Mouse (Mus musculus) ES-E14 (cell line): Measurements from ENCODE around the gene Uhrf1bp1l. TPM values are rescaled to one million over a fixed set of nuclear protein-coding genes. Genes with fewer than 3 reads are reported as not detected.

Source experiments
- DNase-seq: peaks from one replicate; pipeline ENCODE4 v3.0.0-alpha.2; 2013; ENCODE audit warnings: low read depth, low spot score
- H3K27ac ChIP-seq: 2 replicates; pipeline ENCODE4 v1.5.1; 2012; ENCODE audit warnings: low read depth, mild to moderate bottlenecking, low read length, moderate library complexity, mixed read lengths; ENCODE audit not compliant: poor library complexity, insufficient read depth, severe bottlenecking
- H3K36me3 ChIP-seq: 2 replicates; pipeline ENCODE4 v1.6.1; 2012; ENCODE audit warnings: mild to moderate bottlenecking, low read length, moderate library complexity, mixed read lengths; ENCODE audit not compliant: control insufficient read depth, poor library complexity, insufficient read depth, severe bottlenecking
- H3K4me1 ChIP-seq, 2 experiments: fragments of 150-350 bp in 1 of 2; sonication (generic) in 1 of 2; 2 replicates each; pipeline ENCODE4 v1.6.1; 2012; ENCODE audit warnings: low read length in 2 of 2, mild to moderate bottlenecking in 1 of 2, mixed read lengths in 1 of 2; ENCODE audit not compliant: control insufficient read depth in 2 of 2, insufficient read depth in 2 of 2, poor library complexity in 1 of 2
- H3K4me3 ChIP-seq, 2 experiments: fragments of 150-350 bp in 1 of 2; sonication (generic) in 1 of 2; 2 replicates each; pipeline ENCODE4 v1.5.1; 2012; ENCODE audit warnings: low read length in 2 of 2, low read depth in 1 of 2, mild to moderate bottlenecking in 1 of 2, mixed read lengths in 1 of 2; ENCODE audit not compliant: insufficient read depth in 1 of 2, poor library complexity in 1 of 2, severe bottlenecking in 1 of 2
- H3K9ac ChIP-seq: 2 replicates; pipeline ENCODE4 v1.6.1; 2012; ENCODE audit warnings: low read depth, mild to moderate bottlenecking, low read length, mixed read lengths; ENCODE audit not compliant: poor library complexity, insufficient read depth, severe bottlenecking
- H3K9me3 ChIP-seq: fragments of 150-350 bp; sonication (generic); 2 replicates; pipeline ENCODE4 v1.6.1; 2012; ENCODE audit warnings: low read depth, mild to moderate bottlenecking, low read length; ENCODE audit not compliant: control insufficient read depth, insufficient read depth
- CHD2 ChIP-seq: IDR thresholded peaks from 2 replicates; pipeline ENCODE4 v1.6.1; 2014; ENCODE audit warnings: mild to moderate bottlenecking, low read depth, low read length, inconsistent platforms
- HCFC1 ChIP-seq: IDR thresholded peaks from 2 replicates; pipeline ENCODE4 v1.6.1; 2012; ENCODE audit warnings: low read length, inconsistent platforms, borderline replicate concordance; ENCODE audit not compliant: insufficient read depth
- MAFK ChIP-seq: IDR thresholded peaks from 2 replicates; pipeline ENCODE4 v1.6.1; 2014; ENCODE audit warnings: mild to moderate bottlenecking, low read depth, low read length, inconsistent platforms; ENCODE audit not compliant: insufficient read depth
- ZC3H11A ChIP-seq: IDR thresholded peaks from 2 replicates; pipeline ENCODE4 v1.6.1; 2012; ENCODE audit warnings: low read depth, mild to moderate bottlenecking, inconsistent platforms, low read length, borderline replicate concordance
- ZNF384 ChIP-seq: IDR thresholded peaks from 2 replicates; pipeline ENCODE4 v1.6.1; 2012; ENCODE audit warnings: low read depth, low read length, inconsistent platforms
- in situ Hi-C, 2 experiments: fragments of 600-800 bp; cut with MboI; formaldehyde crosslinking; loops; one replicate each; pipeline ENCODE4 v1.15.1; 2025; ENCODE audit warnings: low sequenced_read_pairs in 2 of 2, inconsistent platforms in 1 of 2; ENCODE audit not compliant: unreplicated experiment in 2 of 2
- total RNA-seq: library from RNA; depleted of rRNA; stranded (reverse); fragments of 300-350 nt; gene quantifications from 2 replicates; pipeline ENCODE4 v1.2.3, GENCODE M21; 2012

The Uhrf1bp1l gene
- total RNA-seq, 1 experiment: 32.3 TPM

DNA sequence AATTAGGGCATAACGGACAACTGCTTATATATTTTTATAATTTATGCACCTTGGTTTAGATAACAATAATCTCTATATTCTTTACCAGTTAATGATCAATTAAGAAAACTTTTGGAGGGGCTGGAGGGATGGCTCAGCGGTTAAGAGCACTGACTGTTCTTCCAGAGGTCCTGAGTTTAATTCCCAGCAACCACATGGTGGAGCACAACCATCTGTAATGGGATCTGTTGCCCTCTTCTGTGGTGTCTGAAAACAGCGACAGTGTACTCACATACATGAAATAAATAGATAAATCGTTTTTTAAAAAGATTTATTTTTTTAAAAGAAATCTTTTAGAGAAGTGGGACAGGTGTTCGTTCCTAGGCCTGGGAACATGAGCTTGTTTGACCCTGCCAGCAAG is 7.7 kb upstream of the Uhrf1bp1l start:
- Histone ChIP-seq H3K36me3 (no peaks in the 10 kb centered on the region), H3K9ac (no peak overlapping the region), H3K4me1 (no peaks in the 10 kb centered on the region; a peak in 1 of 4 replicates), H3K27ac (no peak overlapping the region), H3K4me3 (no peak overlapping the region), H3K9me3 (no peaks in the 10 kb centered on the region)
- no peak for TF ChIP-seq ZC3H11A
- TF ChIP-seq MAFK: no peak
- in situ Hi-C loops: no loop called here
- no peak for DNase-seq

DNA sequence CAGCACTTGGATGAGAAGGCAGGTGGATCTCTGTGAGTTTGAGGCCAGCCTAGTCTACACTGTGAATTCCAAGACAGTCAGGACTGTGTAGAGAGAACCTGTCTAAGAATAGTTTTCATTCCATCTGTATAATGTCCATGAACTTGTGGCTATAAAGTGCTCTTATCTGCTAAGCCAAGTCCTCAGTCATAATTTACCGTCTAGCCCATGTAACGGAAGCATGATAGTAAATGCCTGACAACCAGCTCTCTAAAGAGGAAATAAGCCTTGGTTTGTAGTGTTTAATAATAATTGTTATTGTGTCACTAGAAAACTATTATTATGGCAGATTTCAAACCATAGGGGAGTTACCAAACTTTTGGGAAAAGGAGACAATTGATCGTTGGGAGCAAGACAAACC is 6.9 kb upstream of the Uhrf1bp1l start:
- in situ Hi-C loops: no loop called here
- H3K4me1 ChIP-seq: no peaks in the 10 kb centered on the region; a peak in 1 of 4 replicates
- TF ChIP-seq MAFK (no peak), HCFC1 (no peak), ZNF384 (no peak), ZC3H11A (no peak), CHD2 (no peak)

DNA sequence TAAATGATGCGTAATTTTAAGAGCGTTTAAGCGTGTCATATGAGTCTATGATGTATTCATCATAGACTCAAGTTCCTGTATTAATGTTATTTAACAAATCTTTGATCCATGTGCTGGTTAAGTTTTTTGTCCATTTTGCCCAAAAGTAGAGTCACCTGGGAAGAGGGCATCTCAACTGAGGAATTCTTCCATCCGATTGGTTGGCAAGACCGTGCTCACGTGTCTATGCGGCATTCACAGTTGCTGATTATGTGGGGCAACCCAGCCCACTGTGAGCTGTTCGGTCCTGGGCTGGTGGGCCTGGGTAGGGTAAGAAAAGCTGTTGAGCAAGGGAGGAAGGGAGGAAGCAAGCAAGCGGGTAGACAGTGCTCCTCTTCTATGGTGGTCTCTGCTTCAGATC is 6.4 kb upstream of the Uhrf1bp1l start:
- Histone ChIP-seq H3K27ac (no peak overlapping the region), H3K4me3 (no peak overlapping the region), H3K36me3 (no peaks in the 10 kb centered on the region), H3K9me3 (no peaks in the 10 kb centered on the region), H3K4me1 (no peaks in the 10 kb centered on the region; a peak in 1 of 4 replicates), H3K9ac (no peak overlapping the region)
- TF ChIP-seq MAFK (no peak), ZNF384 (no peak), CHD2 (no peak), ZC3H11A (no peak), HCFC1 (no peak)
- DNase-seq: no peak
- in situ Hi-C loops: no loop called here

More for the DNA sequence above, 6.9 kb upstream of the Uhrf1bp1l start:
- H3K4me3 ChIP-seq: no peak overlapping the region
- no peak overlapping the region for H3K9ac ChIP-seq
- H3K27ac ChIP-seq: no peak overlapping the region
- H3K9me3 ChIP-seq: no peaks in the 10 kb centered on the region
- no peaks in the 10 kb centered on the region for H3K36me3 ChIP-seq
- DNase-seq: no peak

DNA sequence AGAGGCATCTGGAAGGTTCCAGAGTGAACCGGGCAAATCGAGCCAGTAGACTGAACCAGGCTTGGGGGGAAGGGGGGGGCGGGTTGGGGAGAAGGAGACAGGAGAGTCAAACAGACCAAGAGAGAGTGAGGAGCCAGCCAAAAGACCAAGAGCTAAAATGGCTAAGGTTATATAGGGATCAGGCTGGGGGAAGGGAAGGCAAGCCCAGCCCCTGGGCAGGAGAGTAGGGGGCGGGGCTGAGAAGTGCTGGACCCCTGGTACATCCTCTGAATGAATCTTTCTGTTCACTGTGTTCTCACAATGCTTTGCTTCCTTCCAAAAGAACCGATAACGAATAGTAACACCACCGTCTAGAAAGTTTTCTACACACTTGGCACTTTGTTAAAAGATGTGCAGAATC is 5.1 kb upstream of the Uhrf1bp1l start:
- Histone ChIP-seq H3K9me3 (no peaks in the 10 kb centered on the region), H3K4me3 (no peak overlapping the region), H3K4me1 (peaks cover 0 to 3% of the 10 kb centered on the region in 2 experiments; a peak in 1 of 4 replicates), H3K27ac (no peak overlapping the region), H3K9ac (no peak overlapping the region), H3K36me3 (no peaks in the 10 kb centered on the region)
- in situ Hi-C loops: no loop called here
- no peak for DNase-seq
- TF ChIP-seq HCFC1 (no peak), MAFK (no peak), CHD2 (no peak), ZNF384 (no peak), ZC3H11A (no peak)

DNA sequence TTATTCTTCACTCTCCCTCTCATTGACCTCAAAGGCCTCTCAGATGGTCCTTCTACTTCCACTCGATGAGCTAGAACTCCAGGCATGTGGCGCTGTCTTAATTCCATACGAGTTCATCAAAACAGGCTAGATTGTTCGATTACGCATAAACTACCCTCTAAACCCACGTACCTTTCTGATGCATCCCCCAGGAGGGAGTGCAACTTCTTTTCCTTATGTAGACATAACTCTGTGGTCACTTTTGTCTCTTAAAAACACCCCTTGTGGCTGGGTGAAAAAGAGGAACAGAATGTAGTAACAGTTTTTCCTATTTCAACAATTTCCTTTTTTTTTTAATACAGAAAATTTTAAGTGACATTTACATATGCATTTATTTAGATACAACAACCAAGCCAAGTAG is 3.8 kb upstream of the Uhrf1bp1l start:
- peaks cover 0 to 7% of the 10 kb centered on the region in 2 experiments; a peak in 2 of 4 replicates for H3K4me1 ChIP-seq
- H3K4me3 ChIP-seq: no peak overlapping the region
- H3K9me3 ChIP-seq: no peaks in the 10 kb centered on the region
- no peak for DNase-seq
- no peaks in the 10 kb centered on the region for H3K36me3 ChIP-seq
- TF ChIP-seq CHD2 (no peak), HCFC1 (no peak), MAFK (no peak)
- in situ Hi-C loops: no loop called here
- H3K27ac ChIP-seq: no peak overlapping the region
- H3K9ac ChIP-seq: no peak overlapping the region
